Mouse (Mus musculus) erythroid progenitor cell, adult 5-6 weeks (primary cell): ENCODE measurements around the gene Cuta. TPM values are rescaled to one million over a fixed set of nuclear protein-coding genes. Genes with fewer than 3 reads are reported as not detected.
"Not testable (repeated sequence)": the region's sequence is repeated elsewhere in the genome, so short reads cannot be mapped to it uniquely, and the experiment has no call there.

Source experiments
- ATAC-seq: replicated peaks from 2 replicates; pipeline ENCODE4 v1.8.0; 2016; ENCODE audit warnings: moderate number of reproducible peaks, mild to moderate bottlenecking, moderate TSS enrichment, inconsistent platforms; ENCODE audit not compliant: poor library complexity, low FRiP score, severe bottlenecking
- total RNA-seq, 2 experiments: library from RNA; stranded (forward) in 1 of 2; stranded (reverse) in 1 of 2; fragments of 150-400 nt in 1 of 2; fragments of 186-747, 209-891 nt in 1 of 2; gene quantifications; 2 replicates each; pipeline versions ENCODE4 v1.2.3 to v1.2.4; 2015 to 2017; ENCODE audit warnings: low replicate concordance in 2 of 2

The Cuta gene
- total RNA-seq, 2 experiments from 2014 or later = 9.3 to 54.9 TPM

- ATAC-seq = no peak
These were observed 1.3 kb downstream of the Cuta start for GRCm38 (mm10) chr17:26937883-26938695.

GRCm38 (mm10) chr17:26936921-26937695, 2.3 kb downstream of the Cuta start:
- ATAC-seq = no peak

- ATAC-seq = no peak
These were observed 2.9 kb downstream of the Cuta start for GRCm38 (mm10) chr17:26936453-26936852.

DNA sequence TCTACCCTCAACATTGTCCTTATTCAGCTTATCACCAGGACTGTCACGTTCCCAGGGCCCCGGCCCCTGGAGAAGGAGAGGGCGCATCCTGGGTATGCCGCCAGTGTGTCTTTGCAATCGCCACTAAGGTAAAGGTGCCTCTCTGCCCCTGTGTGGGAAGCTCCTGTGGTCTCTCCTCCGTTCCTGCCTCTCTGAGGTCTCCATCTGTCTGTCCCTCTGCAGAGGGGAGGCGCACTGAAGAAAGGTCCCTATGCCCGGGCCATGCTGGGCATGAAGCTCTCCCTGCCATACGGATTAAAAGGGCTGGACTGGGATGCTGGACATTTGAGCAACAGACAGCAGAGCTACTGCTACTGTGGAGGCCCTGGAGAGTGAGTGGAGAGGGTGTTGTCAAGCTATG, 4.3 kb downstream of the Cuta start:
- no peak for ATAC-seq

- ATAC-seq = no peak
These were observed 5.2 kb downstream of the Cuta start for GRCm38 (mm10) chr17:26933885-26934827.

GRCm38 (mm10) chr17:26933419-26933818, 6.0 kb downstream of the Cuta start:
- ATAC-seq = no peak

DNA sequence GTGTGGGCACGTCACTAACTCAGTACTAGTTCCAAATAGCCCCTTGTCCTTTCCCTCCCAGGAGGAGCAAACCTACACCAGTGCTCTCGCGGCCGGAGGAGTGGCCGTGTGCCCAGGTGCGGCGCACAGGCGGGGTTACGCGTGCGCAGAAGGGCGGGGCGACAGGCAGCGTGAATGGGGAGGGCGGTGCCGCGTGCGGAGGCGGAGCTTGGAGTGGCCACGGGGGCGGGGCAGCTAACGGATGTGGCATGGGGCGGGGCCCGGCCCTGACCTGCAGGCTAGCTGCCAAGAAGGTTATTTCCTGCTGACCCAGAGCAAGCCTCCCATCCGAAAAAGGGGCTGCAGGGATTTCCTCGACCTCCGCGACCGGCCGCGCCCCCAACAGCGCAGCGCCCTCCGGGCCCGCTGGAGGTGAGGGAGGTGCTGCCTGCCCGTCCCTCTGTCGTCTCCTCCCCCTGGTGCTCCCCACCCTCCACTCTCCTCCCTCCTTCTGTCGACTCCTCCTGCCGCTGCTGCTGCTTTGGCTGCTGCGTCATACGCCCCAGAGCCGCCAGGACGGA, 6.5 kb downstream of the Cuta start, which contains the start of gene Phf1:
TSS of gene Phf1 (plus strand) at position 214 of the 560 bp plus-strand sequence.
- ATAC-seq = peak; percentile 92

DNA sequence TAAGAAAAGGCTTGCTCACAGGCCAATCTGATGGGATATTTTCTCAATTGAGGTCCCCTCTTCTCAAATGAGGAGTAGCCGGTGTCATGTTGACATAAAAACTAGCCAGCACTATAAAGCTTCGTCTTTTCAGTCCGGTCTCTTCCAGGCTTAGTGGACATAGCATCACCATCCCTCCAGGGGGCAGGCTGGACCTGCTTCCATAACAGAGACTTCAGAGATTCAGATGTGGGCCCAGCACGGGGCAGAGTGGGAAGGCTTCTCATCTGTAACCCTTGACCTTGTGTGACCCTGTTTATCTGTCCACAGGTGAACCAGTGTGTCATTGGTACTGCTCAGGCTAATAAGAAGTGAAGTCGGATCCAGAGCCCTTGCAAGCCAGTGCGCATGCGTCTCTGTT, 7.6 kb downstream of the Cuta start:
- ATAC-seq = not testable (repeated sequence)

DNA sequence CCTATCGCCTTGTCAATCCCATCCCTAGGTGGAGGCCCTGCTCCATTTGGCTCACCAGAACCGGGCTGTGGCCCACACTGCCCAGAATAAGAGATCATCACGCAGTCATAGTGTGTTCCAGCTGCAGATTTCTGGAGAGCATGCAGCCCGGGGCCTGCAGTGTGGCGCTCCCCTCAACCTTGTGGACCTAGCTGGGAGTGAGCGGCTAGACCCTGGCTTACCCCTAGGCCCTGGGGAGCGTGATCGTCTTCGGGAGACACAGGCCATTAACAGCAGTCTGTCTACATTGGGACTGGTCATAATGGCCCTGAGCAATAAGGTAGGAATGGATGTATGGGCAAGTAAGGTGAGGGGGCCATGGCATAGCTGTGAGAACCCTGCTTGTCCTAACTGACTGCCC, 14.0 kb downstream of the Cuta start:
- 0 out of 2 replicates have a peak, but pooled peaks have one; percentile 33 for ATAC-seq

- ATAC-seq = not testable (repeated sequence)
These were observed 17.0 kb downstream of the Cuta start for GRCm38 (mm10) chr17:26922368-26922767.

GRCm38 (mm10) chr17:26919516-26919915, 19.9 kb downstream of the Cuta start:
- not testable (repeated sequence) for ATAC-seq

DNA sequence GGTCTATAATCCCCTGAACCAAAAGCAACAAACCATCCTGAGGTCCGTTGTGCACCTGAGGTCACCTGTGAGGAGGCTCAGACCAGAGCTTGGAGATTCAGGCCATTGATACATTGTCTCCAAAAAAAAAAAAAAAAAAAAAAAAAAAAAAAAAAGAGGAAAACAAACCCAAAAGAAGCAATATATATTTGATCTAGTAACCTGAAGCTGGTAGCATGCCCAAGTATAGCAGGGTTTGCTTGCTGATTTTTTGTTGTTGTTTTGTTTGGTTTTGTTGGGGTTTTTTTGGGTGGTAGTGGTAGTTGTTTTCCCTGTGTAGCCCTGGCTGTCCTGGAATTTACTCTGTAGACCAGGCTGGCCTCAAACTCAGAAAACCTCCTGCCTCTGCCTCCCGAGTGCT, 21.0 kb downstream of the Cuta start:
- ATAC-seq = no peak

- peak; percentile 10; the same call in 1 of the 2 replicates for ATAC-seq
These were observed 21.8 kb downstream of the Cuta start for GRCm38 (mm10) chr17:26917560-26917959.

- peak; percentile 96 for ATAC-seq
These were observed 22.5 kb downstream of the Cuta start, which contains the start of gene Kifc5b for GRCm38 (mm10) chr17:26916711-26917482. Kifc5b (plus strand) TSS chr17:26917091.

DNA sequence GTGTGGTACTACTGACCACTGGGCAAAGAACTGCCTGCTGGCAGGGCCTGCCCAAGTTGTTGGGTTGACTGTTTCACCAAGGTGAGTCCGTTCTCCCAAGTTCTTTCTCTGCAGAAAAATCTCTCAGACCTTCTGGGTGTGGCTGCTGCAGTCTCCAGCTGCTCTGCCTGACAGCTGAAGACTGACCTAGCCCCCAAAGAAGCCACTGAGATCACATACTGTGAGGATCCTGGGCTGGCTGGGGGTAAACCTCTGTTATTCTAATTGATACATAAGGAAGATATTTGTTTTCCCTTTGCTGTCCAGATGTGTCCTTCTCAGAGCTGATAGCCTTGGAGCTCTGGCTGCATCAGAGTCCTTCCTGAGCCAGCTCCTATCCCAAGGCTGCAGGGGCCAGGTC, 24.1 kb downstream of the Cuta start:
- no peak for ATAC-seq

- ATAC-seq = not testable (repeated sequence)
These were observed 31.9 kb downstream of the Cuta start for GRCm38 (mm10) chr17:26907506-26907905.

- no peak for ATAC-seq
These were observed 35.0 kb downstream of the Cuta start for GRCm38 (mm10) chr17:26904320-26904719.

DNA sequence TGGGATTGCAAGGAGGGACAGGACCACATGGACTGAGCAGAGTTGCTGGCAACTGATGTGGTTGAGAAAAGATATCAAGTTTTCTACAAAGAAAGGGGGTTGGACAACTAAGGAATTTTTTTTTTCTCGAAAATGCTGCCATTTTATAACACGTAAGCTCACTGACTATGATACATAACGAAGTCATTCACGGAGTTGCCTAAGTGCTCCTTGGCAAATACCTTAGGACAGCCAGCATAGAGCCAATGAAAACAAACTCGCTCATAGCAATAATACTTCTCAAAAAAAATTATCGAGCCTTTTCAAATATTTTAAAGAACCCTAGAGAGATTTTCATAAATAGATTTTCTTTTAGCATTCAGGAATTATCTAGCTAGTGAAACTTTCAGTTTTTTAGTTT, 38.5 kb downstream of the Cuta start:
- ATAC-seq = no peak

DNA sequence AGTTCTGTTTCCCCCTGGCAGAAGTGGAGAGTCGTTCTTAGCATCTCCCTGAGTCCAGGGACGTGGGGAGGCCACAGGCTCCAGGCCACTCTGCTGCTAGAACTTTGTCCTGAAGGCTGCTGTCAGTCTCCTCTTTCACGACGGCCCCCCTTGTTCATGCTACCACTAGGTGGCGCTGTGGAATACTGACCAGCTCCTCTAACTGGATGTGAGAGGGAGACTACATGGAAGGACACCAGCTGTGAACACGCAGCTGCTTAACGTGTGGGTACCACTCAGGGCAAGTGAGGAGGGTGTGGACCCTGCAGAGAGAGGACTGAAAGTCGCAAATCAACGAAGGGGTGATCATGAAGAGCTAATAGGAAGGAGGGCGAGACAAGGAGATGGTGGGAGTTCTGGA, 43.8 kb downstream of the Cuta start:
- ATAC-seq = peak; percentile 75
